Mouse (Mus musculus): ENCODE data around the gene Gsta2.
A peak's percentile ranks its signal among the peaks of the same experiment; 100 is the strongest.
"Not testable (repeated sequence)": the region's sequence is repeated elsewhere in the genome, so short reads cannot be mapped to it uniquely, and the experiment has no call there.

The Gsta2 gene

DNA sequence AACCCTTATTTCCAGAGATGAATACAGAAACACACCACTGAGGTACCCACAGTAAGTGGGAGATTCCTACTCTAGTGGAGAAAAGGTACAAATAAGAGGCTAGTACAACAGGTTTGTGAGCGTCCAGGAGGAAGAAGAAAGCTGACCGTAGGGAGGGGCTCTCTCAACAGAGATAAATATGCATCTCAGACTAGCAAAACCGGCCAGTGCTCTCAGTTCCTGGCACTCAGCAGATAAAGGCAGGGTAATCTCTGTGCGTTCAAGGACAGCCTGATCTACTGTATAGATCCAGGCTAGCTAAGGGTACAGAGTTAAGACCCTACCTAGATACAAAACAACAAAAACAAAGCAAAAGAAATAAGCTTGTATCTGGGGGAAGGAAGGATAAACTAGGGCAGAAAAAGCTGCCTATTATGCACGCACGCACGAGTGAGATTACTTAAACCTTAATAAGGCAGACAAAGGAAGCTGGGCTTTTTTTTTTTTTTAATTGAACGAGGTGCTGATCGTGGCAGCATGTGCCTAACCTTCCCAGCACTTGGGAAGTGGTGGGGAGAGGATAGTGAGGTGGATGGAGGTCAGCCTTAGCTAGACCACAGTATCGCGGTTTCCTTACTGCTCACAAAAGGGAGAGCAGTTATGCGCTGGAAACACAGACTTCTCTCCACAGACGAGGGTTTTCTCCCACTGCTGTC, 10.4 kb upstream of the Gsta2 start:
- no peak for DNase-seq (ENCODE audit: low spot score in 2 of 2)

DNA sequence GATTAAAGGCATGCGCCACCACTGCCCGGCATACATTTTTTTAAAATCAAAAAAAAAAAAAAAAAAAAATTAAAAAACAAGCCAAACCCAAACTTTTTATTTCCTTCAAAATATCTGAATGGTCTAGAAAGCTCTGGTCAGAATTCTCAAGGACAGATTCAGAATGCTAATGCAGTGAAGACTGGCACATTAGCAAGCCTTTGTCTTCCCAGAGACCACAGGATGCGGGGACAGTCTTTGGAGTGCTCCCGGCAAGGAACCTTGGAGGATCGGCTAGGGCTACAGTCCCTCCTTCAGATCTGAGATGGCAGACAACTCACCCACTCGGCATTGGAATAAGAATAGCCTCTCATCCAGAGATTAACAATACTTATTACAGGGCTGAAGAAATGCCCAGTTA, 9.1 kb upstream of the Gsta2 start:
- no peak for DNase-seq (ENCODE audit: low spot score in 2 of 2)

DNA sequence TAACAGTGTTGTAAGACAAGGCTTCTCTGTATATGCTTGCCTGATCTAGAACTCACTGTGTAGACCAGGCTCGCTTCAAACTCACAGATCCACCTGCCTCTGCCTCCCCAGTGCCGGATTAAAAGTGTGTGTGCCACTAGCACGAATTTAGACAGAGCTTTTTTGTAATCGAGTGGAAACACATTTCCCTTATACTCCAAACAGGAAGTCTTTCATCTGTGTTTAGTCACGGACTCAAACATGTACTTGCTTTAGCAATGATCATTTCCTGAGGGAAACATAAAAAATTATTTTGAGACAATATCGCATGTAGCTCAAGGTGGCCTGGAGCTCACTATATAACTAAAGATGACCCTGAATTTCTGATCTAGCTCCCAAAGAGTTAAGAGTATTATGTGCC, 7.8 kb upstream of the Gsta2 start:
- no peak for DNase-seq (ENCODE audit: low spot score in 2 of 2)

DNA sequence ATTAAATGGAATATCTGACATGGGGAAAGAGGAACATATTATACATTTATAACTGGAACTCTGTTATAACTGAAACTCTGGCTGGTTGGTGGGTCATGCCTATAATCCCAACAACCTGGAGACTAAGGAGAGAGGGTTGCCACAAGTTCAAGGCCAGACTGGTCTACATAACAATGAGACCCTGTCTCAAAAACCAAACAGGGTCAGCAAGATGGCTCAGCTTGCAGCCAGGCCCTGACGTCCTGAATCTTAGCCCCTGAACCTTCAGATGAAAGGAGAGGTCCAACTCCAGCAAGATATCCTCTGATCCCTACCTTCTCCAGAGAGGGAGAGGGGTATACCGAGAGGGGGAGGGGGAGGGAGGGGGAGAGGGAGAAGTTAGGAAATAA, 4.9 kb upstream of the Gsta2 start:
- no peak for DNase-seq (ENCODE audit: low spot score in 2 of 2)

DNA sequence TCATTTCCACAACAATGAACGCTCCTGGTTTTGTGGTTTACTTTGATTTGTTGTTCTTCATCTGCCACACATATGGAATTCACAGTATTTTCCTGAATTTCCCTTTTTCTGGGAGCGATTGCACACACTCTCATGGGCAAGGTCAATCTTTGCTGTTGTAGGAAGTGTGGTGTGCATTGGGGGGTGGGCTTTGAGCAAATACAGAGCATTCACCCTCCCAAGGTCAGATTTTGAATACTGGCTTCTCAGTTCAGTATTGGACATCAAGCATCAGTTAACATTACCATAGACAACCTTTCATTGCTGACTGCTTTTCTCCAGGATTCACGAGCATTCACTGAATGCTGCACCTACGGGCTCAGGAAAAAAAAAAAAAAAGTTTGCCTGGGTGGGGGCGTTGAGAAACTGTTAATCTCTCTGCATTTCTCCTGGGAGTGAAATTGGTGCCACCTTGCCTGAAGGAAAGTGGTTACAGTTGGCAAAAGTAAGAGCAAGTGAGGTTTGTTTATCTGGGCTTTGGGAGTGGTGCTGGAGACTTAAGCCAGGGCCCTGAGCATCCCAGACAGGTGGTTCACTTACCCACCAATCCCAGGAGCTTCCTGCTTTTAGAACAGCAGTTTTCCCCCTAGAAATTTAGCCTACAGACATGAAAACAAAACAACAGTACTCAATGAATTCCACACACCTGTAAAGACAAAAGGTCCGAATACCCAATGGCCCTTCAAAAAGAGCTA, 4.3 kb upstream of the Gsta2 start:
- no peak for DNase-seq (ENCODE audit: low spot score in 2 of 2)

DNA sequence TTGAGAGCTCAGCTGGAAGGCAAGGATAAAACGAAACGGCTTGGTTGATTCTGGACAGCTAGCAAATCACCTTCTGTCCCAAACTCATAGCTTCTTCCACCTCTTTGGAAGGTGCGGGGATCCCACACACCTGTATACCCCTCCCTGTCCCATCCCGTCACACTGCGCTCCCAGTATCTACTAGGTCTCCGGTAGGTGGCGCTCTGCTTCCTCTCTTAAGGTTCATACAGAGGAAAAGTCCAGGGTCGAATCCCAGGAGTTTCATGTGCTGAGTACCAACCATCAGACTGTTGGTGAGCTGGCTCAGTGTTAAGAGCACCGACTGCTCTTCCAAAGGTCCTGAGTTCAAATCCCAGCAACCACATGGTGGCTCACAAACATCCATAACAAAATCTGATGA, 2.5 kb upstream of the Gsta2 start:
- DNase-seq (ENCODE audit: low spot score in 2 of 2), result peak; percentile 25 to 45

DNA sequence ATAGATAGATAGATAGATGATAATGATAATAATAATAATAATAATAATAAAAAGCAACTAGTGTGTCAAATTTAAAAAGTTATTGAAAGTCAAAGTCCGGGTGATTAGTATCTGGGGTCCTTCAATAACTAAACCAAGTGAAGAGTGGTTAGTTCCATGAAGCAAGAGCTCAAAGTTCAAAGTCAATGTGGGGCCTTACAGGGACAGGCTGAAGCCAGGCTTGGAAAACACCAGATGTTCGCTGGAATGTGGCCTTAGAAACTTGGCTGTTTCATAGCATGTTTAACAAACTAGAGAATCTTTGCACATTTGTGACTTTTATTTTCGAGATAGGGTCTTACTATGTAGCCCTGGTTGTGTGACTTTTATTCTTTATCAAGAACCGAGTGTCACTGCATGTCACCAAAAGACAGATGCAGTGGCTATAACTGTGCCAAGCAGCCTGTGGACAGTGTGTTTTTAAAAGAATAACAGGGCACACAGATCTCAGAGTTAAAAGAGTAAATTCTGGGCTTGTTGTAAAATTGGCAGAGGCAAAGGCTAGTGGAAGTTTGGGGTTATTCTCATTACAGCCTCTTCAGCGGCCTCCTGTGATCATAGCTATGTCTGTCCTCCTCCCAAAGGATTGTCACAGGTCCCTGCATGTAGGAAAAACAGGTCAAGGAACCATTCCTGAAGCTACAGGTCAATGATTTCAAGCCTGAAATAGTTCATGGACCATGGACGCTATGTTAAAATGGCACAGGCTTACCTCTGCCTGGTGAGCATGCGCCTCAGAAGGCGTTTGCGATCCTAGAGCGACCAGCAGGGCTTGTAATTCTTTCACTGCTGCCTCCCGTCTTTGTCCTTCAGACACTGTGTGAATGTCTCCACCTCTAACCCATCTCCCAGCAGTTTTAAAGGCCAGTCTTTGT, 666 bp downstream of the Gsta2 start:
- no peak for DNase-seq (ENCODE audit: low spot score in 2 of 2)

DNA sequence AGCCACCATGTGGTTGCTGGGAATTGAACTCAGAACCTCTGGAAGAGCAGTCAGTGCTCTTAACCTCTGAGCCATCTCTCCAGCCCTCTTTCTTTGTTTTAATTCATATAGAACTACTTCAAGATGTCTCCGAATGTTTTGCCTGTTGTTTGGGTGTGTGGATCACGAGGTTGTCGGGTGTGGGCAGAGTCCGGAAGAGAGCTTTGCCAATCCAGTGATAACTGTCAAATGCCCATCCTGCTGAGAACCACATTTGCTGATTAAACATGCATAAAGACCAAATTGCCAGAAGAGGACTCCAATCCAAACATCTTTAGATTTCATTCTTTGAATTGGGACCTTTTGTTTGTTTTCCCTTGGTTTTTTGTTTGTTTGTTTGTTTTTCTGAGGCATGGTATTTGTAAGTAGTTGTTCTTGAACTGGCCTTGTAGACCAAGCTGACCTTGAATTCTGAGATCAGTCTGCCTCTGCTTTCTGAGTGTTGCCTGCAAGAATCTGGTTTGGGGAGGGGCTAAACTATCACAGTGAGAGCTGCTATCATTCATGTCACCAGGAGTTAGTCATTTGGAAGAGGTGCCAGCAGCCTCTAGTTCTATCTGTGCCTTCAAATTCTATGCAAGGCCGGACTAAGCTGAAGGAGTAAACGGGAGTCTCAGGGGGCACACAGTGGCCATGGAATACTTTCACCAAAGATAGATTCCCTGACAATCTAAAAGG, 3.9 kb downstream of the Gsta2 start:
- DNase-seq (ENCODE audit: low spot score in 2 of 2), result no peak

DNA sequence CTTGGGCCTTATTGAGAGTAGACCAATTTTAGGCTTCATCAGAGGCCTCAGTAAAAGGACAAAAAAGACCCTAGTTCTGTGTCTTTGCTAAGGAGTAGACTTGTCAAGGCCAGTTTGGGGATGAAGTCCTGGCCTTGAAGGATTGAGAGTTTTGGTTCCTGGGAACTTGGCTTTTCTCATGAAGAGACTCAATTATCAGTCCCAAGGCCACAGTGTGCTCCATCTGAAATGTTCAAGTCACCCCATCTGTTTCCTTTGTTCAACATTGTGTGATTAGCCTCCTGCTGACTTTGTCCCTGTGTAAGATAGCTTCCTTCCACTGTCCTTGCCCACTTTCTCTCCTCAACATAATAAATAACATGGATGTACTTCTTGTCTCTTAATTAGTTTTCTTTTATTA, 5.6 kb downstream of the Gsta2 start:
- DNase-seq (ENCODE audit: low spot score in 2 of 2), result not testable (repeated sequence)

DNA sequence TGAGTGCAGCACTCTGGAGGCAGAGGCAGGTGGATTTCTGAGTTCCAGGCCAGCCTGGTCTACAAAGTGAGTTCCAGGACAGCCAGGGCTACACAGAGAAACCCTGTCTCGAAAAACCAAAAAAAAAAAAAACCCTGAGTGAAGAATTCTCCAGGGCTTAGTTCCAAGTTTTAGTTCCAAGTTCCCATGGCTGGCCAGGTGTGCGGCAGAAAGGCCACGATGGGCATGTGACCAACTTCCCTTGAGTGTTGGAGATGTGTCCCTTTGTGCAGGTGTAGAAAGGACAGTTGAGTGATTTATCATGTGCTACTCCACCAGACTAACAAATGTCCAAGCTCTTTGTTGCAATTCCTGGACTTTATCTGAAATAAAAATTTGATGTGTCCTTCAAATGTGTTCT, 6.4 kb downstream of the Gsta2 start:
- DNase-seq (ENCODE audit: low spot score in 2 of 2), result not testable (repeated sequence)

DNA sequence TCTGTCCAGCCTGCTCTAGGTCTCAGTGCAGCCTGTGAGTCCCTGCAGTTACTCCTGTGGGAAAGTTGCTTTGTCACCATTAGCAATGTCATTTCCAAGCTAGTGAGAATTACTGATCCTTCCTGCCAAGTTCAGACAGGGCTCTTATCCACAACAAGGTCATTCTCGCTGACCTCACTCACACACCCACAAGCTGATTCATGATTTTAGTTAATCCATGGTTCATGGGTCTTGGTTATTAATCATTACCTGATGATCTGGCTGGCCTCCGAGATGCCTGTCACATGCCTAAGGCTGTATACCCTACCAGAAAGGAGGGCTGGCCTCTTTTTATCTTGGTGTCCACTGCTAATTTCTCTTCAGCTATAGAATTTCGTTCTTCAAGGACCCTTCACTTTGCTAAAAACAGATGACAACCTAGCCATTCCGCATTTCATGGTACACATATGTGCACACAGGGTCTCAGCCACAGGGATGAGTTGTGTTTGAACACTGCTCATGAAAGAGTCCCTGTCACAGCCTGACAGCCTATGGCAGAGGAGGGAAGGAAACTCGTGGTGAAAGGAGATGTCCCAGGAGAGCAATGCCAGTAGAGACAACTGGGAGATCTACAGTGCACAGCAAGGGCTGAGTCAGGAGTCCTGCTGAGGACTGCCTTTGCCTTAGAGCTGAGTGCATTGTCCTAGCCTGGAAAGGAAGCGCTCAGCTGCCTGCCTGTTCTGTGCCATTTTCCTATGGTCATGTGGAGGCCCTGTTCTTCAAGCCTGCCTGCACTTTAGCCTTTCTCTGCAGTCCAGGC, 7.2 kb downstream of the Gsta2 start:
- not testable (repeated sequence) for DNase-seq (ENCODE audit: low spot score in 2 of 2)

DNA sequence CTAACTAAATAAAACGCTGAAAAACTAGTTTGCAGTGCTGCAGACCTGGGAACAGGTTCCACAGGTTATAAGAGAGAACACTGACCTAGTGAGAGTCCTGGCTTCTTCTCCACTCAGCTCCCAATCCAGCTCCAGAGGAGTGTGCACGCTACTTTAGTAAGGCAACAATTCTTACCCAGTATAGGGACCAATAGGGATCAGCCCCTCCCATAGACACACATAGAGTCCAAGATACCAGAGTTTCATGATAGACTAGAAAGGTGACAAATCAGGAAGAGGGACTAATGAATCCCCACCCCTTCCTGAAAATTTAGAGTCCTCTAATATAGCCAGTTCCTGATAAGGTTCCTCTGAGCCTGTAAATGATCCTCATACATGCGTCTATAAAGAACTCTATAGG, 8.6 kb downstream of the Gsta2 start:
- no peak for DNase-seq (ENCODE audit: low spot score in 2 of 2)

DNA sequence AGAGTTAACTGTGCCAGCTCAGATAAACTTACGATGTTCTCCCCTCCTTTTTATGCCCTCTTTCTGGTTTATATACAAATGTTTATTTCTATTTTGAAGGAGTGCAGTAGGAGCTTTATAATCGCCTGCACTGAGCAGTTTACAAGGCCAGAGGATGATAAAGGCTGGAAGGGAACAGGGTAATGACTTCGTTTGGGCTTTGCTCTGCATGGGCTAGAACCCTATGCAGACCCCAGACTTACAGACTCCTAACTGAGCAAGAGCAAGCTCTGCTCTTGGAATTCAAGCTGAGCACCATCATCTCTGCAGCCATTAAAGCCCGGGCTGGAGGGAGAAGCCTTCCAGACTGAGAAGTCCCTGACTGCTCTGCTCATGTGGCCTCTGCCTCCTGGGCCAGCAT, 10.4 kb downstream of the Gsta2 start:
- DNase-seq (ENCODE audit: low spot score in 2 of 2), result not testable (repeated sequence)

DNA sequence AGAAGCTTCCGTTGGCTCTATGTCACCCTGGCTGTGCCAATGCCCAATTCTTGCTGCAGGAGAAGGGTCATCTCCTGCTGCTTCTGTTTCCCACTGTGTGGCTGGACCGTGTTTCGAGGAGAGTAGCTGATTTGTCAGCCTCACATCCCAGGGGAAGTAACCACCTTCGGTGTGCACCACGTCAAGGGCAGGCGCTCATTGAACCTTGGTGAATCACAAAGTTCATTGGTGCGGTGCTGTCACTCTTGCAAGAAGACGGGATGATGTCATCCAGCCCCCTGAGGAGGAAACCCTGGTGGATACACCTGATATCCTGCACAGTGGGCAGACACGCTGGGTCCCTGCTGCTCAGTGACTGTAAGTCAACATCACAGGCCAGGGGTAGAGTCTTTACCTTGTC, 12.5 kb downstream of the Gsta2 start:
- DNase-seq (ENCODE audit: low spot score in 2 of 2), result not testable (repeated sequence)

DNA sequence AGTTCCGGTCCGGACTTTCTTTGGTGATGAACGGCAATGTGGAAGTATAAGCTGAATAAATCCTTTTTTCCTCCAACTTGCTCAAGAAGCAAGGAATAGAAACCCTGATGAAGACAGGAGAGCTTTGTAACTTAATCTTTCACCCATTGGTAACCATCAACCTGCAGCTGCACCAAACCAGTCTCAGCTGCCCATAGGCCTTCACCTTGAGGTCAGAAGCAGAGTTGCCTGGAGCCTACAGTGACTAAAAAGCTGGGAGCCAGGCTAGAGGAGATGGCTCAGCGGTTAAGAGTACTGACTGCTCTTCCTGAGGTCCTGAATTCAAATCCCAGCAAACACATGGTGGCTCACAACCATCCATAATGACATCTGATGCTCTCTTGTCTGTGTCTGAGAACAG, 13.1 kb downstream of the Gsta2 start:
- DNase-seq (ENCODE audit: low spot score in 2 of 2), result not testable (repeated sequence)

DNA sequence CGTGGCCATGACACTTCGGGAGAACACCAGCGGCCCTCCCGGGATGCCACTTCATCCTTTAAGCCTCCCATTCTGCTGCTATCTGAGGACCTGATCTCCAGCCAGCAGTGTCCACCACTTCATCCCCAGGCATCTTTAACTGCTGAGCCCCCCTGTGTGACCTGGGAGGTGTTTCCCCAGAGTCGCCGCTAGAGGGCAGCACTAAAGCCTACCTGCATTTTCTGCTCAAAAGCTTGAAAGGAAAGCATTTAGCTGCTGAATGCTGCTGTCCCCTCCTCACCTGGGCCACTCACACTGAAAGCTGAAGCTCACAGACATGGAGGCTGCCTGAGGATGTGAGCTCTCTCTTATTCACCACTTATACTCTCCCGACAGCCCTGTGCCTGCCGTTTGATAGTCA, 15.3 kb downstream of the Gsta2 start:
- peak; percentile 6 to 12 for DNase-seq (ENCODE audit: low spot score in 2 of 2)

DNA sequence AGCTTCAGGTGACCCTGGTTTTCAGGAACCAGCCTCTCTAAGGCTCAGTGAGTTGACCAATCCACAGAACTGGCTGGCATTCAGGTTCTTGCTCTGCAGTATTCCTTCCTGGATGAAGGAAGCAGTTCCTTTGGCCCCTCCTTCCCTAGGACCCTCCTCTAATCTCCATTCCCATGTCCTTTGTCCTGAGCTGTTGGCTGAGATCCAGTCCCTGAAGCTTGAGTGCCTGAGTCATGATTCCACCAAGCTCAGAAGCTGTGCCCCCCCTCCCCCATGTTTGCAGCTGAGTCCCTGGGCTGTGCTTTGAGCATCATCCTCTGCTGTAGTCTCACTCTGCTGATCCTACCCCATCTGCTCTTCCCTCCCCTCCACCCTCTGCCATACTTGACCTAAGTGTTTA, 18.5 kb downstream of the Gsta2 start:
- not testable (repeated sequence) for DNase-seq (ENCODE audit: low spot score in 2 of 2)

DNA sequence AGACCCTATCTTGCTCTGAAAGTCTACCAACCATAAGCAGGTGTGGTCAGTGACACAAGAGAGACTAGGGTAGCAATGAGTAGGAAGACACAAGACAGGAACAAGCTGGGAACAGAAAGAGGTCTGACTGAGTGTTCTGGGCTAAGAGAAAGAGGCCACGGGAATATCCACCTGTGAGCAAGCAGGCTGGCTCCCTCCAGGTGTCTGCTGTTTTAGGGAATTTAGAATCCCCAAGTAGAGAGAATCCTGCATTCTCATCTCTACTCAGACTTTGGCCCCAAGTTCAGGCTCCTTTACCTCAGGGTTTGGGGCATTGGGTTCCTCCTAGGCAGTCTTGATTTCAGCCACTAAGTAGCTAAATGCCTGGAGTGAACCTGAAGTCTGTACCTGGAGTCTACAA, 28.3 kb downstream of the Gsta2 start, which contains the start of gene Omt2b:
TSS of gene Omt2b (plus strand) at position 301 of the 400 bp plus-strand sequence.
- DNase-seq (ENCODE audit: low spot score in 2 of 2), result not testable (repeated sequence)

DNA sequence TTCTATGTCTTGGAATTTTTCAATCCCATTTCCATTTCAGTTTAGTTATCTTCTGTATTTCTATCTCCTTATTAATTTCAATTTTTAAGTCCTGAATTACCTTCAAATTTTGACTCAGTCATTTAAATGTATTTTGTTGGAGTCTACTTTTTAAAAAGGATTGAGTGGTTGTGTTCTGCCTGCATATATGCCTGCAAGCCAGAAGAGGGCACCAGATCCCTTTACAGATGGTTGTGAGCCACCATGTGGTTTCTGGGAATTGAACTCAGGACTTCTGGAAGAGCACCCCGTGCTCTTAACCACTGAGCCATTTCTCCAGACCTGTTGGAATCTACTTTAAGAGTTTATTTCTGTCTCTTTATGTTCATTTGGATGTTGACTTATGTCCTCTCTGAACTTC, 36.1 kb downstream of the Gsta2 start:
- no peak for DNase-seq (ENCODE audit: low spot score in 2 of 2)

DNA sequence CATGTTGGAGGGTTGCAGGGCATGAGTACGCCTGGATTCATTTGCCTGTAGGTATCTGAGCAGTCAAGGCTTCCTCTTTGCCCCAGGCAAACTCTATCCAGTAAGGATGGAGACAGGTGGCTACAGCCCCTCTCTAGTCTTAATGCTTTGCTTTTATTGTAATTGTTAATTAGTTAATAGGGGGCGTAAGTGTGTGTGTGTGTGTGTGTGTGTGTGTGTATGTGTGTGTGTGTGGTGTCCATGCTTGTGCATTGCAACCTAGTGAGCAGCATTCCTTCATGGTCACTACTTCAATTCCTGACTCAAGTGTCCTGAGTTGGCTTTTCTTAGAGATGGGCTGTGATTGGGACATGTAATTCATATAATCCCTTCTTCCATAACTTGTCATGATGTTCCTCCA, 40.9 kb downstream of the Gsta2 start, which contains the start of gene Omt2a:
TSS of gene Omt2a (minus strand) at position 101 of the 400 bp plus-strand sequence.
- DNase-seq (ENCODE audit: low spot score in 2 of 2), result no peak

DNA sequence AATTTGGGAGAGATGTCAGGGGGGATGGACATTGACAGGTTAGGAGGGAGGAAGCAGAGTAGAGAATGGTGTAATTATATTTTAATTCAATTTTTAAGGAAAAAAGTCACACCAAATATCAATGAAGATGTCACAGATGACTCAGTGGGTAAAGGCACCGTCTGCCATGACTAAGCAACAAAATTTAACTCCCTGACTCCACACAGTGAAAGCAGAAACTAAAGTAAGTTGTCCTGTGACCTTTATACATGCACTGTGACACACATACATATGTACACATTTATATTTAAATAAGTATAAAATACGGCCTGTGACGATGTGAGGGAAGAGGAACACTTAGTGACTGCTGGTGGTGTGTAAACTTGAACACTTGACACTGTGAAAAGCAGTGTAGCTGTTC, 47.5 kb downstream of the Gsta2 start:
- not testable (repeated sequence) for DNase-seq (ENCODE audit: low spot score in 2 of 2)
